Mouse (Mus musculus) sigmoid colon, adult 10 weeks (tissue): ENCODE results near the gene Tnfrsf9. TPM values are rescaled to one million over a fixed set of nuclear protein-coding genes. Genes with fewer than 3 reads are reported as not detected.

Experiments
- polyA plus RNA-seq: library from polyadenylated mRNA; stranded (reverse); fragments of 350-450 nt; fragmentation: Illumina TruSeq; extraction: RNeasy Lipid Tissue Mini Kit (QIAGEN cat#74804); gene quantifications from one replicate; pipeline ENCODE4 v1.2.3, GENCODE M21; 2014; ENCODE audit warnings: low read depth, low replicate concordance

Tnfrsf9 gene
- polyA plus RNA-seq: 0.63 TPM

DNA sequence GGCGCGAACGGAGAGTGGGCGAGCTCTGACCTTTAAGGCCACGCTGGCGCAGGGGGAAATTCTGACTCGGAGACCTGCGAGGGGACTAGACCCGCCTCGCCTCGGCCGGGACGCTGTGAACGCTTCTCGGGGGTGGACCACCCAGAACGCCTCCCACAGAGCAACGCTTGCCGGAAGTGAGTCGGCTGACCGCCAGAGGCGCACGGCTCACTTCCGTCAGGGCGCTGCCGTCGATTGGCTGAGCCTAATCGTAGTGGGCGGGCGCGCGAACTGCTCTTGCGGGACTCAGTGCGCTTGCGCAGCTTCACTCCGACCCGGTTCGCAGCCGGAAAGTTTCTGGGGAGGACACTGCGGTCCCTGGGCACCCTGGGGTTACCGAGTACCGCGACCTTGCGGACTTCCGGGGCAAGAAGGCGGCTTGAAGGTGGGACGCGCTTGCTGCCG, at the start of gene Tnfrsf9, which contains the start of gene Park7:
Gene Tnfrsf9, plus strand, starts transcription at position 273 of the 444 bp plus-strand sequence.
Gene Park7, minus strand, starts transcription at position 148 of the 444 bp plus-strand sequence.

Other genes starting within 250 kb of the Tnfrsf9 start
- 104 TPM for gene Errfi1, start 60.6 kb upstream of the Tnfrsf9 start, polyA plus RNA-seq
- gene Park7, start 125 bp upstream of the Tnfrsf9 start, polyA plus RNA-seq: 10.4 TPM
- not detected for gene Uts2, start 82.5 kb downstream of the Tnfrsf9 start, polyA plus RNA-seq
- gene Per3, start 130.1 kb downstream of the Tnfrsf9 start, polyA plus RNA-seq: 10.5 TPM
- 230 TPM for gene Vamp3, start 143.4 kb downstream of the Tnfrsf9 start, polyA plus RNA-seq
- not detected for gene Gm13090, start 175.0 kb downstream of the Tnfrsf9 start, polyA plus RNA-seq